Mouse (Mus musculus): ENCODE measurements around the gene Asap2.

Gene Asap2

GRCm38 (mm10) chr12:21208172-21208795, 218.0 kb downstream of the Asap2 start:
- no peak for DNase-seq (ENCODE audit: low spot score in 2 of 2)

GRCm38 (mm10) chr12:21209273-21209672, 219.0 kb downstream of the Asap2 start:
- no peak for DNase-seq (ENCODE audit: low spot score in 2 of 2)

DNA sequence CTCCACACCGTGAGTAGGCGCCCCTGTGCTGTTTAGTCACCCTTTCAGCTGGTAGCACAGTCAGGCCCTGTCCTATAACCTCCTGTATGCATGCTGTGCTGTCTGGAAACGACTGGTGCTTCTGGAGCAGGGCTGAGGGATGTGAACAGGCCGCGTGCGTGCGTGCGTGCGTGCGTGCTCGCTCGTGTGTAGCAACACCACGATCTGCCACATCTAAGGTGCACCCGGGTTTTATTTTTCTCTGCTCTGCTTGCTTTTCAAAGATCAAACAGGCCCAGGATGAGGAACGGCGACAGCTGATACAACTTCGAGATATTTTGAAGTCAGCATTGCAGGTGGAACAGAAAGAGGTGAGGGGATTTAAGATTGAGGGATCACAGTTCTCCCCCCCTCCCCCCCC, 222.6 kb downstream of the Asap2 start:
- no peak for DNase-seq (ENCODE audit: low spot score in 2 of 2)

DNA sequence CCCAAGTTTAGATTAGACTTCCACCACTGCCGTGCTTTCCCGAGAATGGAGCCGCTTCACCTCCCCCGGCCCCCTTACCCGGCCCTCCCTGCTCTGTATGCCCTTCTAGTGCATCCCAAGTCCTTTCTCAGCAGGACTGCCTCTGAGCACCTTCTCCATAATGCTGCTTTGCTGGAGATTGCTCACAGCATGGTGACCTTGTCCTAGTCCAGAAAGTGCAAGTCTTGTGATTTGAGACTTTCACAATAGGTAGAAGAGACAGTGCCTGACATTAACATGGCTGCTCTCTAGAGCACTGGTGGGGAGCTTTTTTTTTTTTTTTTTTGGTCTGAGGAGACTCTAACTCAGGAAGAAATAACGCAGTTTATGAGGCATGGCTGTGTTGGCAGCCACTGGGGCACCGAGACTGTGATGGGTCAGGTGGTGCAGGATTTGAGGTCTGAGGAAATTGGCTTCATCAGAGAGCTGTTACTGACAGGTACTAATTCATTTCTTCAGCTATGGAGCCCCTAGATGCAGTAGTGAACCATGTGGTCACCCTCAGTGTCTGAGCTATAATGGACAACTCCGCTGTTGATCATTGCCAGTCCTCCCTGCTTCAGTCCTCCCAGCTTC, 224.4 kb downstream of the Asap2 start:
- no peak for DNase-seq (ENCODE audit: low spot score in 2 of 2)

- DNase-seq (ENCODE audit: low spot score in 2 of 2): no peak
These were observed 227.7 kb downstream of the Asap2 start for GRCm38 (mm10) chr12:21217776-21218444.

DNA sequence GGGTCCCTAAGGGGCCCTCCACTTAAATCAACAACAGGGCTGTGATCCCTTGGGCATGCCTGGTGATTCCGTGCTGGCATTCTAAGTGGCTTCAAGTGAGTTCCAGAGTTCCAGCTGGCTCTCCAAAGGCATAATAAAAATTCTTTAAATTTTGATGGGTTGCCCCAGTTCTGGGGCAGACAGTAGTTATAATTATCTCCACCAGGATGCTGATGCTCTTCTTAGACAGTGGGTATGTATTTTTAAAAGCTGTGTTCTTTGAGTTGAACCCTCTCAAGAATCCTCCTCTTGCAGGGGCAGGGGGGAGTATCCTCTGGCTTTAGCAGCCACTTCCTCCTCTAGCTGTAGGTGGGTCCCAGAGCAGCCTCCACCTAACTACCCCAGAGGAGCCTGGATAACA, 230.3 kb downstream of the Asap2 start:
- DNase-seq (ENCODE audit: low spot score in 2 of 2): no peak

DNA sequence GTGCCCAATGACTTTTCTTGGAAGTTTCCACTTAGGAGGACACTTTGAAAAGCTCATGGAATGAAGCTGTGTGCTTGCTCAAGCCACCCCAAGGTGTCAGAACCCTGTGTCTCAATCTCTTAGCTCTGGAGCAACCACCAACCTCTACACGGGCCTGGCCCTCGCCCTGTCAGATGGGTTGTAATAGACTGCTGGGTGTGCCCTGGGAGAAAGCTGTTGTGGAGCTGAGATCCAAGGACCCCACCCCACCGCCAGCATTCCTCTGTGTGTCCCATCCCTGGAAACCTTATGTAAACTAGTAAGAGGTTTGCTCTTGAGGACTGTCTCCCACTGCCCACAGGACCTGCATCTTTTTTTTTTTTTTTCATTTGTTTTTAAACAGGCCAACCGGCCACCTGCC, 233.7 kb downstream of the Asap2 start:
- DNase-seq (ENCODE audit: low spot score in 2 of 2): no peak

DNA sequence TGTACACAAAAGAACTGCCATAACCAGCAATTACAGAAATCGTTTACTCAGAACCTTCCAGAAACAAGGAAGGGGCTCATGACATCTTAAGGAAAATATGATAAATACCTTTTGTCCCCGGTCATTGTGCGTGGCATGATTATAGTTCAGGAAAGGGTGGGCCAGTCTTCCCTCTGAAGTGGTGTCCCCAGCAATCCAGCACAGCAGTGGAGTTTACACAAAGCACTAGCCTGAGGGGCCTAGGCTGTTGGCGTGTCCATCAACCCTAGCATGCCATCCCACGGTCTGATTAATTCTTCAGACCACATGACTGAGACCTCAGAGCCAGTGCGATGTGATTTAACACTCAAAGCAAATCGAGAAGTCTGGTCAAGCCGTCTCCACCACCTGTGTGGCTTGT, 235.1 kb downstream of the Asap2 start:
- DNase-seq (ENCODE audit: low spot score in 2 of 2): no peak

- DNase-seq (ENCODE audit: low spot score in 2 of 2): no peak
These were observed 236.1 kb downstream of the Asap2 start for GRCm38 (mm10) chr12:21226316-21226715.

- DNase-seq (ENCODE audit: low spot score in 2 of 2): peak in 1 of 2 experiments; percentile 10
These were observed 237.1 kb downstream of the Asap2 start for GRCm38 (mm10) chr12:21227076-21227980.

DNA sequence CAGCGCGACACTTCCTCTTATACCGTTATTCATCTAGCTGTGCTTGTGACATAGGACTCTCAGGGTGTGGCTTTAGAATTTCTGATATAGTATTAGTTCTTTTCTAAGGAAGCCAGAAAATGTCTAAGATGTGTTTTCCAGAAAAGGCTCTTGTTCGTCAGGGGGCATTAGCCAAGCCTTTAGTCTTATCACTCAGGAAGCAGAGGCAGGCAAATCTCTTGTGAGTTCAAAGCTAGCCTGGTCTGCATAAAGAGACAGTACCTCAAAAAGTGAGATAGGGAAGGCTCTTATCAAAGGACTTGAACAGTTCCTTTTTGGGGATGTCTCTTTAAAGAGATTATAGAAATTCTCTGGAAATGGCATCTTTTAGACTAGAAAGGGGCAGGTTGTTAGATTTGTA, 238.4 kb downstream of the Asap2 start:
- DNase-seq (ENCODE audit: low spot score in 2 of 2): no peak

DNA sequence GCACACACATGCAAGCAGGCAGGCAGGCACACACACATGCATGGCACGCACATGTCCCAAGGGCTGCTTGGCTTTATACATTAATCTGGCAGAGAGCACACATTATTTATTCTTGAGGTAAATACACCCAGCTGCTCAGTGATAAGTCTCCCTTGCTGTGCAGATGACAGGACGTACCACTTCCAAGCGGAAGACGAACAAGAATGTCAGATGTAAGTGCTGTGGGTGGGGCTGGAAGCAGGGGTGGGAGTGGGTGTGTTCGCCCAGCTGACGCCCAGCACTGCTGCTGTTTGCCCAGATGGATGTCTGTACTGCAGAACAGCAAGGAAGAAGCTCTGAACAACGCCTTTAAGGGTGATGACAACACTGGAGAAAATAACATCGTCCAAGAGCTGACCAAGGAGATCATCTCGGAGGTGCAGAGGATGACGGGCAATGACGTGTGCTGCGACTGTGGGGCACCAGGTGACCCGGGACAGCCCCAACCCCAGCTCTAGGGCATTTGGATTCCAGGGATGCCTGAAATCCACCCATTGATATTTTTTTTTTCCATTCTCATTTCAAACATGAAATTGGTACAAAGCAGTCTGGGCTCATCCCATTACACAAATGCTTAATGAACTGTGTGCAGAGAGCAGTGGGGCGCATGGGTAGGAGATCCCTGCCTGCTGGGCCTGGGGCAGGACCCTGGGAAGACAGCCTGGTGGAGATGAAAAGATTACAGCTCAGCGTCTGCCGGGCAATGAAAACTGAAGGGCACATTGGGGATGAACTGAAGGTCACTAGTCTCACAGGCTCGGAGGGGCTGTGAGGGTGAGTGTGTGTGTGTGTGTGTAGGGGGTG, 239.0 kb downstream of the Asap2 start:
- DNase-seq (ENCODE audit: low spot score in 2 of 2): peak; percentile 43 to 47

GRCm38 (mm10) chr12:21233727-21234126, 243.5 kb downstream of the Asap2 start:
- DNase-seq (ENCODE audit: low spot score in 2 of 2): no peak

- DNase-seq (ENCODE audit: low spot score in 2 of 2): no peak
These were observed 244.3 kb downstream of the Asap2 start for GRCm38 (mm10) chr12:21234560-21234959.

GRCm38 (mm10) chr12:21241965-21242364, 251.7 kb downstream of the Asap2 start:
- DNase-seq (ENCODE audit: low spot score in 2 of 2): no peak

DNA sequence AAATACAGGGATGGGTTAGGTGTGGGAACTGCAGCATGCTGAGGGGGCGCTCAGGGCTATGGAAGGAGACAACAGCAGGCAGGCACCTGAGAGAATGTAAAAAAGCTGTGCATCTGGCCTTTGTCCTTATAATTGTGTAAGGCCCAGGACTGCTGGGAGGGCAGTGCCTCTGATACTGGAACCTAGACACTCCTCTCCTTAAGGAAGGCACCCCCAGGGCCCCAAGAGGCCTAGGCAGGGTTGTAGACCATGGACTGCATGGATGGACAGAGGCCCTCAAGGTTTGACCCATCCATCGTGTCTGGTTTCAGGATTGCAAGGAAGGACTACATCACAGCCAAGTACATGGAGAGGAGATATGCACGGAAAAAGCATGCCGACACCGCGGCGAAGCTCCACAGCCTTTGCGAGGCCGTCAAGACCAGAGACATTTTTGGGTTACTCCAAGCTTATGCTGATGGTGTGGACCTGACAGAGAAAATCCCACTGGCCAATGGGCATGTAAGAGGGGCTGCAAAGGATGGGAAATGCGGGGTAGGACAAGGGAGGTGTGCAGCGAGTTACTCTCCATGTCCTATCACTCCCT, 254.2 kb downstream of the Asap2 start:
- no peak for DNase-seq (ENCODE audit: low spot score in 2 of 2)

DNA sequence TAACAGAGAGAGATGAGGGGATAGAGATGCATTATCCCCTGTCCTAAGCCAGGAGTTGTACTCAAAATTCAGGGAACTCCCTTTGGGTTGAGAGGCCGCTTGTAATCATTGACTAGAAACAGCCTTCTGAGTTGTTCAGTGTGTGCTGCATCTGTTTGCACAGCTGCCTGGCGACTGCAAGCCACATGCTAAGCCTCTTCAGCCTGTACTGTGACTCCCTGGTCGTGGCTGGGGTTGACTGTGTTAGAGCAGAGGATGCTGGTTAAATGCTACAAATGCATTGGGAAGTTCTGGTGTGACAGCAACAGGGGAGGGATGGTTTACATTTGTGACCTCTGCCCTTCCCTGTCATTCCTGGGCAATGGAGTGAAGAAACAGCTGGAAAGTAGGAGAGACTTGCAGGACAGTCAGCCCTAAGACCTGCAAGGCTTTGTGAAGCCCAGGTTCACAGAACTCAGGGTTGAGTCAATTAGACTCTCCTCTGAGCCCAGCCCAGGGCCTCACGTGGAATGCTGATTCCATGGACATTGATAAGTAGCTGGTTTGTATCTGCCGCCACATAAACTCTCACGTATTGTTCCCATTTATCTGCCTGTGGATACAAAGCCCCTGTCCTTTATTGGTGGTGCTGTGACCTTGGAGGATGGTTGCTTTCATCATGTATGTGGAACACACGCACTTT, 257.6 kb downstream of the Asap2 start:
- DNase-seq (ENCODE audit: low spot score in 2 of 2): no peak

- DNase-seq (ENCODE audit: low spot score in 2 of 2): no peak
These were observed 270.4 kb downstream of the Asap2 start for GRCm38 (mm10) chr12:21260494-21261256.

- no peak for DNase-seq (ENCODE audit: low spot score in 2 of 2)
These were observed 271.3 kb downstream of the Asap2 start for GRCm38 (mm10) chr12:21261521-21261920.

DNA sequence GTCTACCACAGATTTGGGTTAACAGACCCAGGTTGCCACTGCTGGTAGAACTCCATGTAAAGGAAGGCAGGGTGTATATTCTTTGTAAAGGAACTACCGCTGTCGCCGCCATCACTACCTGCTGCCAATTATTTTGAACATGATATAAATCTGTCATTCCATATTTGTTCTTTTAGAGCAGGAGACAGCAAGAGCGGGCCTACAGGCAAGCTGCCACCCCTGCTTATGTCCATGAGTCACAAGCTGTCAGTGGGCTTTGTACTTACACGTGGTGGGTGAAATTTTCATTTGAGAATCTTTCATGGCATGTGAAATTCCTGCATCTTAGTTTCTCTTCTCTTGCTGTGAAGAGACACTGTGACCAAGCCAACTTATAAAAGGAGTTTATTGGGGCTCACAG, 273.0 kb downstream of the Asap2 start:
- DNase-seq (ENCODE audit: low spot score in 2 of 2): no peak

Data from right cerebral cortex, postnatal 36 days (tissue).